Mouse (Mus musculus) stomach, postnatal 0 days (tissue): ENCODE measurements at regions not wholly inside any gene's neighbourhood (a gene's known extent, or its start where the extent isn't known, plus 50 kb on each side); places are given as distances from the start of the nearest gene placed in this dataset.

Source experiments
- CTCF ChIP-seq: IDR thresholded peaks from 2 replicates; pipeline ENCODE4 v1.5.1; 2016; ENCODE audit warnings: antibody characterized with exemption, low read depth, mild to moderate bottlenecking, moderate library complexity
- EP300 ChIP-seq: optimal IDR thresholded peaks from 2 replicates; pipeline ENCODE3; 2016; ENCODE audit warnings: antibody characterized with exemption

DNA sequence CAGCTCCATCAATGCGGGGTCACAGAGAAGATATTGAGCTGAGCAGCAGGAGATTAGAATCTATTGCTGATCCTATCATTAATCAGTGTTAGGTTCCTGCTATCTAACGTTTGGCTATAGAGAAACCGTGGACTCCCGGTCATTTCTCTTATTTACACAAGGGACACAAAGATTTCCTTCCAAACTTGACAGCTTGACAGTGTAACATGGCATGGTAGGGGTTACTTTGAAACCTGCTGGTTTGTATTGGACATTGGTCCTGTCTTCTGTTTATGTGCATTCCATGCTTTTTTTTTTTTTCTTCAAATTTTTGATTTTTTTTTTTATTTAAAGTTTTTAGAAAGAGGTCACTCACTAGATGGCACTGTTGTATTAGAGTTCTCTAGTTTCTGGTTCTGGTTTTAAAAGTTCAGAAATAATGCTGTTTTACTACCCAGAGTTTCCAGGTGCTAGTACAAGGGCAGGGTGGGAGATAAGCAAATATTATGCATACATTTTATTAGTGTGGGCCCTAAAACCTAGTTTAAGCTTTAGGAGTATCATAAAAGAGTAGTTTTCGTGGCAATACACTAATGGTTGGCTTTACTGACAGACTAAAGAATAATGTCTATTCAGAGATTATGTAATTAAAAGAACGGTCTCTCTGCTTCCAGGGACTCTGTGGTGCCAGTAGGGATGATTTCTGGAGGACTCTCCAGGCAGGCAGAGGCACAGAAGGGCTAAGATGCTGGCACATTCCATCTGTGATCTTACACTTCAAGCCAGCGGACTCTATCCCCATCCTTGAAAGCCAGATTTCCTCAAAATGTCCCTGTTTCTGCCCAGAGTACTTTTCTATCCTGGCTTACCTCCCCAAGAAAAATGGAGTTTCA, 83.8 kb upstream of the Sel1l start:
- TF ChIP-seq CTCF: peak; percentile 54
- no peak for TF ChIP-seq EP300
